Mouse (Mus musculus): Measurements from ENCODE around the gene Rab11fip5. TPM values are rescaled to one million over a fixed set of nuclear protein-coding genes. Genes with fewer than 3 reads are reported as not detected.

The Rab11fip5 gene
- total and polyA plus RNA-seq, 3 experiments, result 22.7 to 47.7 (median 33.7) TPM

DNA sequence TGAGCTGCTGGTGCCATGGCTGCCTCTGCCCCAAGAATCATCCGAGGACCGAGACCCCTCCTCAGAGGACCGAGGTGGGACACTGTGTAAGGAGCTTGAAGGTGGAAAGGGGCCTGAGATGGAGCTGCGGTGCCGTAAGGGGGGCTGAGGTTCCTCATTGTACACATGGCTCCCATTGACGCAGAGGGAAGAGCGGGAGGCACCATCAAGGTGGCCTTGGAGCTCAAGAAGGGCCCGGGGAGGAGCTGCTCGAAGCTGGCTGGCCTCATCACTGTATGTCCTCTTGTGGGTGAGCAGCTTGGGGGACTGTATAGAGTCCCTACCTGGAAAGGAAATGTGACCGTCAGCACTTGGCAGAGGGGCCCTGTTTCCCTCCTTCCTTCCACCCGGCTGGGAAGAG is 26.3 kb downstream of the Rab11fip5 start:
- peak; percentile 40 for DNase-seq

DNA sequence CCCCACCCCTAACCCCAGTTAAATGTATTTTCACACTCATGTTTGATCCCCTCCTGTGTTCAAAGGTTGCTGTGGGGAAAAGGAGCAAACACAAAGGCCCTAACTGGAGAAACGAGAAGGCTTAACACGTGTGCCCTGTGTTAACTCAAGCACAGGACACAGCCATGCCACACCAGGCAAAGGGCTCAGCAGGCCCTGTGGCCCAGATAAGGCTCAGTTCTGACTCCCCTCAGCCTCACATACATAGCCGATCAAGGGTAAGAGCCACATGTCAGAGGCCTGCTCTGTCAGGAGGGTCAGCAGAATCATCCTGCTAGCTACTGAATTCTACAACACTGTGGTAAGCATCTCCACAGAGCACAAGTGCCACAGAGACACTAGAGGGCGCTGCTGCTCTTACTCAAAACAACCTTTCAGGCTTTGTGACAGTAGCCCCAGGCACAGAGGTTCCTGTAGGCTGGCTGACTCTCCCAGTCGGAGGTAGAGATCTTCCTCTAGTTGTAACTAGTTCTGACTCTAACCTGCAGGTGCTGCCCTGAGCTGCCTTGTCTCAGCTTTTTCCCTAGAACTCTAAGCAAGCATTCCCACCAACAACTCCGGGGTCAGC is 28.3 kb downstream of the Rab11fip5 start:
- peak; percentile 81 for DNase-seq

DNA sequence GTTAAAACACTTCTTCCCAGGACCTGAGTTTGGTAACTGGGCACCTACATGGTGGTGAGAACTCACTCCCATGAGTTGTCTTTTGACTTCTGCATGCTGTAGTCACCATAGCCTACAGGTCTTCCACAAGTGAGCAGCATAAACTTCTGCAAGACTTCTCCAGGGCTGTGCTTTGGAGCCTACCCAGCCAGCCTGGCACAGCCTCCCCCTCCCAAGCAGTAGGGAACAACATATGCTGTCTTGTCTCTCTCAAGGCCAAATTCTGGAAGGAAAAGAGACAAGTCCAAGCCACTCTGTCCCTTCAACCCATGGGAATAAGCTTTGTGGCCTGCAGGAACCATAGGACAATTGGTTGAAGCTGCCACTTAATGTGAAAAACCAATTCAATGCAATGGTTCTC is 29.5 kb downstream of the Rab11fip5 start:
- DNase-seq, result no peak

GRCm38 (mm10) chr6:85343027-85343426 is 31.4 kb downstream of the Rab11fip5 start:
- DNase-seq, result no peak

DNA sequence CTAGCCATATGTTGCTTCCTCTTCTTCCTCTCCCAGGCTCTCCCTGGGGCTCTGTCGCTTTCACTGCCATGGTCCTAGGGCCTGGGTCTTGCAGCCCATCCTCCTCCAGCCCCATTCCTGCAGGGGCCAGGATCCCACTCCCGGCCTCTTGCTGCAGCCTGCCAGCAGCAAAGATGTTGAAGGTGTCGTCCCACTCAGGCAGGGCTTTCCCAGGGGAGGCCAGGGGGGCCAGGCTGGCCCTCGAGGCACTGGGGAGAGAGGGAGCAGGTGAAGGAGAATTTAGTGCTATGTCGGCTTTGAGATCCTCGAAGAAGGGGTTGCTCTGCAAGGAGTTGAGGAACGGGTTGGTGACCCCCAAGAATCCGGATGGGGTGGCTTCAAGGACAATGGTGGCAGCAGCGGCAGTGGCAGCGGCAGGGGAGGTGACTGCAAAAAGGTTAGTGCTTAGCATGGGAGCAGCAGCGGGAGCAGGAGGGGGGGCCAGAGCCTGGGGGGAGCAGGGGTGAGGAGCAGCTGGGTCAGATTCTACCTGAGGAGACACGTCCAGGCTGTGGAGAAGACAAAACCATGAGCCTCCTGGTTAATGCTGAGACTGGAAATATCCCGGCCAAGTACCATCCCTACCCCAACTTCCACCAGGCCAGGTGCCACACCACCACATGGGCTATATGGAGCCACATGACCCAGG is 32.5 kb downstream of the Rab11fip5 start:
- no peak for DNase-seq

- DNase-seq, result no peak
Measured at GRCm38 (mm10) chr6:85340184-85340583, 34.2 kb downstream of the Rab11fip5 start.

GRCm38 (mm10) chr6:85339273-85339901 is 35.0 kb downstream of the Rab11fip5 start:
- peak; percentile 60 for DNase-seq

DNA sequence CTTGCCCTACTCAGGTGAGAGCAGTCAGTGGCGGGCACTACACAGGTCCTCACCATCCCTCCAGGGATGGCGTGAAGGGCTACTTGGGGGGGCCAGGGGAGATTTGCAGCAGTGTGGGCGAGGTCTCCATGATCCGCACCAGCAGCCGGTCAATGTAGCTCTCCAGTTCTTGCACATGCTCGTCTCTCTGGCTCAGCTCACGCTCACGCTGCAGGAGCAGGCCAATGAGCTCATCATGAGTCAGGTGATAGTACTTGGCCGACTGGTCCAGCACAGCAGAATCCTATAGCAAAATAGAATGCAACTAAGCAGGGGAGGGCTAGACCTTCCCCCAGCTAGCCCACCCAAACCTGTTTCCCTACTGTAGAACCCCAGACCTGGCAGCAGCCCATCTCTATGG is 37.5 kb downstream of the Rab11fip5 start:
- peak; percentile 43 for DNase-seq

DNA sequence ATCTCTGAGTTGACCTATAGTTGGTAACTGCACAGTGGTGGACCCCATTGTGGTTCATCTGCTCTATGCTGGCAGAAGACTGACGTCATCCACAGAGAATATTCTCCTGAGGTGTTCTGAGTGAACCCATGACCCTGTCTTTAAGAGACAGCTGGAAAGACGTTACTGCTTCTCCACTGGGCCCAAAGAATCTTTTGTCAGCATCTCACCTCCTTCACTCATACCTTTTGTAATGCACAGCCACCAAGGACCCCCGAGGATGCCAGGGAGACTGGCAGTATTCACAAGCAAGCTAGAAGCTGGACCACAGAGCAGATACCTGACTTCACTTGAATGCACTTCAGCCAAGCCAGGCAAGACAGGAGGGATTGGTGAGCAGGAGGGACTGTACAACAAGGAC is 39.1 kb downstream of the Rab11fip5 start:
- no peak for DNase-seq

DNA sequence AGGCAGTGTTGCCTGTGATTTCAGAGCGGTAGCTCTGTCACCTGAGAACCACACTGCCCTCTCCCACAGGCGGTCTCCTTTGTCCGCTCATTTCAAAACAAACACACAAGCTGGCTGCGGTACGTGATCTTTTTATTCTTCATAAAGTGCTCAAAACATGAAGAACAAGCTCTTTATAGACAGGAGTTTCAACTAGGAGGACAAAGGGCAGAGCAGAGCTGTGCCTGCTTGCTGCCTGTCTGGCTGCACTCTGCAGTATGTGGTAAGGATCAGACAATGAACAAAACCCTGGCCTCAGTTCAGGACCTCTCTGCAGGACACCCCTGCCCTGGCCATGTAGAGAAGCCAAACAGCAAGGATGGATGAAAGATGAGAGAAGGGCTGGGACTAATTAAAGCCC is 39.6 kb downstream of the Rab11fip5 start:
- DNase-seq, result no peak

DNA sequence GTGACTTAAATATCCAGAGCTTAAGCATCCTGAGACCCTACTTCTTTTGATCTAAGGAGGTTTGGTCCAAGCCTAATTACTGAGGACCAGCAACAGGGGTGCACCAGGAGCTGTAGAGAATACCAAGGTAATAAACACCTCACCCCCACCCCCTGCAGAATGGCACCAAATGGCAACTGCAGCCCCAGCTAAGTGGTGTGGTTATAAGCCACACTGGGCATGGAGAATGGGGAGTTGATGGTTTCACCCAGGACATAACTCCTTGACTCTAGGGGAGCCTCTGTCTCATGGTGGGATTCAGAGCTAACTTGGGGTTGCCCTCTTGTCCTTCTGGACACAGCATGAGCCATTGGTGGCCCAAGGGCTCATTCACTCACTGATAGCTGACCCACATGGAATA is 40.2 kb downstream of the Rab11fip5 start:
- DNase-seq, result no peak

DNA sequence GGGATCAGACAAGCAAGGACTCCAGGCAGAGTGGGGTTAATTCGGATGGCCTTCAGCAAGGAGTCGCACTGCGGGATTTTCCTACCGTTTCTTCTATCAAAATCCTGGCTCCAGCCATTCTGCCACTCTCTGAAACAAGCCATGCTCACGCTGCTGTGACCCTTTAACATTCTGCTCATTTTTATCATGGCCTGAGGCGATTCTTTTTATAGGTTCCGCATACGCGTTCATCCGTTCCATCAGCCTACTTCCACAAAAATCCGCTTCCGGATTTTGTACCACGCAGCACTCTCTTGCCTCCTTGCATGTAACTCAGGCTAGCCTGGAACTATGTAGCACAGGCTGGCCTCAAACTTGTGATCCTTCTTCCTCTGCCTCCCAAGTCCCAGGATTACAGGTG is 40.7 kb downstream of the Rab11fip5 start:
- DNase-seq, result no peak

DNA sequence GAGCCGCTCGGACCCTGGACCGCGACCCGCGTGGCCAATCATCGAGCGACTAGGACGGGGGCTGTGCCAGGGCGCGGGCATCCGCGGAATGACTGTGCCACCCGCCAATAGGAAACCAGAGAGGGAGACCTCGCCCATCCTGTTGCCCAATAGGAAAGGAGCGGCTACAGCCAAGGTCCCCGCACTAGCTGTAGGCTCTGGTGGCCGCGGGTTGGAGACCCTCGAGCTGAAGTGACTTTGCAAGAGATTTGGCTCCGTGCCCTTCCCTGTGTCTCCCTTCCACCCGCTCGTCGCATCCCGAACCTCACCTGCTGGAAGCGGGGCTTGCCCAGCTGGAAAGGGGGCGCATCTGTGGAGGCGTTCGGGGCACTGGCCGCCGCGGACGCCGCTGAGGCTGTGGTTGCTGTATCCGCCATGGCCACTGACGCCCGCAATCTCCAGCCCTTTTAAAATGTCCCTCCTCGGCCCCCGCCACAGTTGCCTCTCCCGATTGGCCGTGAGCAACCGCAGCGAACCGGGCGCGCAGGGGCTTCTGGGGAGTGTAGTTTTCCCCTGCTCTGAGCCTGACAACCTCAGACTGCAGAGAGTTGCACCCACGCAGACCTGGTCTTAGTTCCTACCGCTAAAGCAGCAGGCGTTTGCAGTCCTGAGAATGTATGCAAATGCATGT is 41.3 kb downstream of the Rab11fip5 start, which contains the start of gene Sfxn5:
Gene Sfxn5, minus strand, starts transcription at position 423 of the 670 bp plus-strand sequence.
- peak; percentile 98 for DNase-seq

- DNase-seq, result peak; percentile 64
Measured at GRCm38 (mm10) chr6:85332351-85332999, 42.0 kb downstream of the Rab11fip5 start.

DNA sequence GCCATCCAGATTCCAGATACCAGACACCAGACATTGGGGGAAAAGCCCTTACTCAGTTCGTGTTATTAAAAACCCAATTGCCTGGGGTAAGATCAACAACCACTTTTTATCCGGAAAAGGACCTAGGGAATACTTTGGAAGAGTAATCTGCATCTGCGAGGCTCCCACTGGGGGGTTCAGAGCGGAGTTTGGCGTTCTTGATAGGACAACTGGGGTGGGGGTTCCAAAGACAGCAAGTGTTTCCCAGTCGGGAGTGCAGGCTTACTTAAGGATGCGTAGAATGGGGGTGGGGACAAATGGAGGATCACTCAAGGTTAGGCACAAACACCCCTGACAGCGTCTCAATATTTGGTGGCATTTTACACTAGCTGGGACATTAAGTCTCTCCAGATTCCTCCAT is 42.7 kb downstream of the Rab11fip5 start:
- DNase-seq, result no peak

GRCm38 (mm10) chr6:85331221-85331735 is 43.2 kb downstream of the Rab11fip5 start:
- no peak for DNase-seq

DNA sequence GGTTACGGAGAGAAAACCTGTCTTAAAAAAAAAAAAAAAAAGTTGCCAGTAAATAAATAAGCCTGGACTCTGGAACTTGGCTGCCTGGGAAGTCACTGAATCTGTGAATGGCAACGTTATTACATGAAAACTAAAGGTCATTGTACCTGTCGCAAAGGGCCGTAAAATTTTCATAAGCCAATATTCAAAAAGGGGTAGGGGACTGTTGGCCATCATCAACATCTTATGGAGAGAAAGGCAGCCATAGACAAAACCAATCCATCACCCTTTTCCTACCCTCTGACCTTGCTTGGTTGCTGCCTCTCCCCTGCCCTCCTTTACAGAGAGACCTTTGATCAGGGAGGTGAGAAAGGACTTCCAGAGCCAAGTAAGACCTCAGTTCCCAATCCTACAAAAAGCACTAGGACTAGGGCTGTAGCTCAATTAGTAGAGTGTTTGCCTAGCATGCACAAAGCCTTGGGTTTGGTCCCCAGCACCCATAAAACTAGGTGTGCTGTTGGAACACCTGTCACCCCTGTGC is 44.7 kb downstream of the Rab11fip5 start:
- DNase-seq, result no peak

DNA sequence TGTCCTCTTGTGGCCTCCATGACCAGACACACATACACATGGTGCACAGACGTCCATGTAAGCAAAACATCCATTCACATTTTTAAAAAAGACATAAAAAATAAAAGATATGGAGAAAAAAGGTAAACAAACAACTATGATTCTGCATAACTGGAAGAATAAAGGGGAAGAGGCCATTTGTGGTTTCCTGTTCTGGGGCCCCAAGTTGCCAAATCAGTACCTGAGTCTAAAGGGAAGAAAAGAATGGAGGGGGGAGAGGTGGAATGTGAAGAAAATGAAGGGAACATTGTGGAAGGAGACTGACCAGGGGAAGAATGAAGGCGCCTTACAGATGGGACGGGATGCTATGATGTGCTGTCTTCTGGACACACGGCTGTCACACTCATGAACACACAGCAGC is 47.9 kb downstream of the Rab11fip5 start:
- DNase-seq, result no peak

GRCm38 (mm10) chr6:85325109-85325508 is 49.3 kb downstream of the Rab11fip5 start:
- peak; percentile 45 for DNase-seq

DNA sequence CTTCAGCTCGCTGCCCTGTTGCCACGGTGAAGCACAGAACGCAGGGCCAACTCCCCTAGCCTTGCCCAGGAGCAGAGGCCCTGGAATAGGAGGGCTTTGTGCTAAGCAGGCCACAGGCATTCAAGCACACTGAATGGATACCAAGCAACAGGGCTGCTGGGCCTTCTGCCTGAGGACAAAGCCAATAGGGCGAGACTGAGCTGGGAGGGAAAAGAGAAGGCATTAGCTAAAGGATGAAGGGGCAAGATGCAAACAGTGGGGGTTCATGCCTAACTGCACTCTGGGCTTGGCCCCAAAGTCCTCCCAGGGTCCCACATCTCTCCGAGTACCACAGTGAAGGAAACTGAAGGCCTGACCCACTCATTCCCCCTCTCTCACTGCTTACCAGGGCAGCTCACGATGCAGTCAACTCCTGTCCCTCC is 54.0 kb downstream of the Rab11fip5 start:
- no peak for DNase-seq

- DNase-seq, result no peak
Measured at GRCm38 (mm10) chr6:85316211-85316610, 58.2 kb downstream of the Rab11fip5 start.

Measured in adrenal gland, adult 2 months (tissue).